Mouse (Mus musculus): Measurements from ENCODE around the gene Mustn1.

DNA sequence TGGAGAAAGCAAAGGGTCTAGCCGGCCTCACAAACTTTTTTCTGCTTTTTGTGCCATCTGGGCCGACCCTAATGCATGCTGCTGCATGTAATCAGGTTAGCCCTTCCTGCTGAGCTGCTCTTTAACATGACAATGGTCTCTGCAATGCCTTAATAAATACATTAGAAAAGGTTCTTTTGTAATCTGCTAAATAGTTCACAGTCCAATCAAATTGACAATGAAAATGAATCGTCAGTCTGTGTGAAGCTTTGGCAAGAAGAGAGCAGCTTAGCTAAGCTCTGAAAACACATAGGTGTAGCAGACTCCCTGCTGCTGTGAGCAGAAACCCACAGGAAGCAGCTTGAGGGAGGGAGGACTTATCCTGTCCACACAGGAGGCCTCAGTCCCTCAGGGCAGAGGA is 21.0 kb downstream of the Mustn1 start:
- no peak for TF ChIP-seq CTCF (IDR thresholded peaks at IDR 0.05; ENCODE audit: low read depth, low read length)
- TF ChIP-seq POLR2A (IDR thresholded peaks at IDR 0.05; ENCODE audit: insufficient read depth, low read length): no peak
